Comparison of ENCODE assay signal across 17 mouse cellular contexts in the genomic region with DNA sequence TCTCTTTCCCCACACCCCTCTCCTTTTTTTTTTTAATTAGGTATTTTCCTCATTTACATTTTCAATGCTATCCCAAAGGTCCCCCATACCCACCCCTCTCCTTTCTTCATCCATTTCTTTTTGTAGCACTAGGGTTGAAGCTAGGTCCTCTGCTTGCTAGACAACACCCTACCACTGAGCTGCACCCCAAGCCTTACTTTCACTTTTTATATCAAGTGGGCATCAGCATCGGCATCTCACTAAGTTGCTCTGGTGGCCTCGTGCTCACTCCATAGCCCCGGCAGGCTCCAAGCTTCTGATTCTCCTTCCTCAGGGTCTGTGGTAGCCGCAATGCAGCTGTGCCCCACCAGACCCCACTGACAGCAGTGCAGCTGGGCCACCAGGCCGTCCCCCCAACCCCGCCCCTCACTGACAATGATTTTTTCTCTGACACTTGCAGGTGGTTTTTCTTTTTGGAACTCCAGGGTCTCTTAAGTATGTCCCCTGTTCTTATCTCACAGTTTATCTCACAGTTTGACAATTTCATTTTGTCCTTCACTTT.
A peak's percentile ranks its signal among the peaks of the same experiment; 100 is the strongest.
DNase-seq lines count a peak whose midpoint lies in the region; ATAC-seq and TF ChIP-seq lines count a peak whose summit lies in the region.
"Had no signal": no experiment of that assay in that cellular context is flagged by ENCODE, and none has a peak within 500 bp of the region (broad histone marks: within the 10 kb centered on the region; RNA-seq: fewer than 3 reads in every experiment).

No protein-coding gene starts in this region.

- WGBS in small intestine, adult 2 months, result 50% methylated on average over 6 of the region's 6 CpGs
- 89% methylated on average over 6 of the region's 6 CpGs for WGBS in forebrain, embryonic 12.5 days
- 85% methylated on average over 6 of the region's 6 CpGs for WGBS in midbrain, embryonic 15.5 days

- no peaks in the 10 kb centered on the region for H3K9me3 ChIP-seq in forebrain, embryonic 12.5 days
- H3K9me3 ChIP-seq in midbrain, embryonic 15.5 days, result no peaks in the 10 kb centered on the region
- H3K9me3 ChIP-seq: heart, embryonic 13.5 days; hindbrain, embryonic 15.5 days had no signal

- intact Hi-C loops in gastrocnemius, postnatal 36 days (cut with DNase I), result no loop called here

- H3K4me3 ChIP-seq in small intestine, adult 2 months (ENCODE audit: low read depth, low read length), result peak overlapping the region; percentile 34
- no peak overlapping the region for H3K4me3 ChIP-seq in forebrain, embryonic 12.5 days (replicated peaks)
- no peak overlapping the region for H3K4me3 ChIP-seq in midbrain, embryonic 15.5 days
- H3K4me3 ChIP-seq: heart, embryonic 13.5 days; hindbrain, embryonic 15.5 days had no signal

- peak; percentile 9 for DNase-seq in gastrocnemius, postnatal 25 days
- DNase-seq in gastrocnemius, postnatal 36 days, result no peak
- DNase-seq in thymus, postnatal 4 days, result peak; percentile 83
- no peak for DNase-seq in kidney, adult 11 months
- DNase-seq: adrenal gland, postnatal 10 days; cerebellum, adult 8-10 months; gastrocnemius, postnatal 14 days; lung, embryonic 14.5 days had no signal

- no peak overlapping the region for H3K27ac ChIP-seq in small intestine, adult 2 months (ENCODE audit: insufficient read depth, low read depth, low read length)
- no peak overlapping the region for H3K27ac ChIP-seq in forebrain, embryonic 12.5 days
- H3K27ac ChIP-seq in midbrain, embryonic 15.5 days, result no peak overlapping the region
- H3K27ac ChIP-seq: heart, embryonic 13.5 days; hindbrain, embryonic 15.5 days; stomach, postnatal 0 days had no signal

- no peaks in the 10 kb centered on the region for H3K27me3 ChIP-seq in small intestine, adult 2 months (ENCODE audit: control insufficient read depth, insufficient read depth, low read length)
- no peaks in the 10 kb centered on the region for H3K27me3 ChIP-seq in forebrain, embryonic 12.5 days
- no peaks in the 10 kb centered on the region for H3K27me3 ChIP-seq in midbrain, embryonic 15.5 days (replicated peaks)
- H3K27me3 ChIP-seq: heart, embryonic 13.5 days; hindbrain, embryonic 15.5 days had no signal

- peak; percentile 36 for ATAC-seq in granulocyte monocyte progenitor cell, adult 5-6 weeks (replicated peaks; ENCODE audit: poor library complexity, severe bottlenecking)
- no peak for ATAC-seq in forebrain, embryonic 12.5 days (ENCODE audit: low FRiP score)
- ATAC-seq in midbrain, embryonic 15.5 days (replicated peaks), result no peak
- ATAC-seq: forebrain, embryonic 14.5 days had no signal

- no peaks in the 10 kb centered on the region for H3K36me3 ChIP-seq in small intestine, adult 2 months (ENCODE audit: control insufficient read depth, insufficient read depth, low read length)
- no peaks in the 10 kb centered on the region for H3K36me3 ChIP-seq in forebrain, embryonic 12.5 days (replicated peaks)
- H3K36me3 ChIP-seq in midbrain, embryonic 15.5 days (replicated peaks), result no peaks in the 10 kb centered on the region
- H3K36me3 ChIP-seq: heart, embryonic 13.5 days; hindbrain, embryonic 15.5 days had no signal

- TF ChIP-seq CTCF in small intestine, adult 2 months (IDR thresholded peaks at IDR 0.05; ENCODE audit: extremely low read depth, insufficient read length, insufficient replicate concordance, low read depth, low read length), result no peak

- no peak for TF ChIP-seq POLR2A in small intestine, adult 2 months (IDR thresholded peaks at IDR 0.05; ENCODE audit: low read depth, low read length)

- H3K4me1 ChIP-seq in small intestine, adult 2 months (ENCODE audit: control insufficient read depth, insufficient read depth, insufficient read length, low read length), result peaks cover 6% of the 10 kb centered on the region
- H3K4me1 ChIP-seq in forebrain, embryonic 12.5 days, result peaks cover 9% of the 10 kb centered on the region; the same call in 1 of the 2 replicates
- no peaks in the 10 kb centered on the region for H3K4me1 ChIP-seq in midbrain, embryonic 15.5 days

- H3K4me2 ChIP-seq in forebrain, embryonic 12.5 days, result no peak overlapping the region
- H3K4me2 ChIP-seq in midbrain, embryonic 15.5 days, result no peak overlapping the region
- H3K4me2 ChIP-seq: heart, embryonic 13.5 days; hindbrain, embryonic 15.5 days; liver, embryonic 11.5 days; lung, embryonic 14.5 days had no signal

- H3K9ac ChIP-seq in forebrain, embryonic 12.5 days, result no peak overlapping the region
- H3K9ac ChIP-seq in midbrain, embryonic 15.5 days, result no peak overlapping the region
- H3K9ac ChIP-seq: heart, embryonic 13.5 days; hindbrain, embryonic 15.5 days; lung, embryonic 14.5 days had no signal

Comparison
In these comparisons a context has a peak if more than half of its experiments do, and no peak if none do; other contexts are left out.
1. DNase-seq: peak in gastrocnemius, postnatal 25 days (single experiment) and thymus, postnatal 4 days (single experiment); none in gastrocnemius, postnatal 36 days (0 of 2) and kidney, adult 11 months (single experiment).